Mouse (Mus musculus) MEL (cell line): Measurements from ENCODE around the gene Erc2.

Source experiments
- ELF1 ChIP-seq: IDR thresholded peaks from 2 replicates; pipeline ENCODE4 v1.6.1; 2014; ENCODE audit warnings: low read depth, mild to moderate bottlenecking, inconsistent platforms, low read length, improper control_type of control experiment, moderate library complexity
- MXI1 ChIP-seq: IDR thresholded peaks from 2 replicates; pipeline ENCODE4 v1.6.1; 2011; ENCODE audit warnings: mild to moderate bottlenecking, low read depth, low read length, improper control_type of control experiment
- NELFE ChIP-seq: IDR thresholded peaks from 2 replicates; pipeline ENCODE4 v1.6.1; 2011; ENCODE audit warnings: low read depth, low read length, improper control_type of control experiment
- RAD21 ChIP-seq: IDR thresholded peaks from 2 replicates; pipeline ENCODE4 v1.6.1; 2011; ENCODE audit warnings: mild to moderate bottlenecking, low read depth, low read length, improper control_type of control experiment
- TCF12 ChIP-seq: IDR thresholded peaks from 2 replicates; pipeline ENCODE4 v1.6.1; 2014; ENCODE audit warnings: low read depth, mild to moderate bottlenecking, inconsistent platforms, low read length, improper control_type of control experiment, moderate library complexity
- ZC3H11A ChIP-seq: IDR thresholded peaks from 2 replicates; pipeline ENCODE4 v1.6.1; 2012; ENCODE audit warnings: low read depth, mild to moderate bottlenecking, inconsistent platforms, low read length, improper control_type of control experiment

DNA sequence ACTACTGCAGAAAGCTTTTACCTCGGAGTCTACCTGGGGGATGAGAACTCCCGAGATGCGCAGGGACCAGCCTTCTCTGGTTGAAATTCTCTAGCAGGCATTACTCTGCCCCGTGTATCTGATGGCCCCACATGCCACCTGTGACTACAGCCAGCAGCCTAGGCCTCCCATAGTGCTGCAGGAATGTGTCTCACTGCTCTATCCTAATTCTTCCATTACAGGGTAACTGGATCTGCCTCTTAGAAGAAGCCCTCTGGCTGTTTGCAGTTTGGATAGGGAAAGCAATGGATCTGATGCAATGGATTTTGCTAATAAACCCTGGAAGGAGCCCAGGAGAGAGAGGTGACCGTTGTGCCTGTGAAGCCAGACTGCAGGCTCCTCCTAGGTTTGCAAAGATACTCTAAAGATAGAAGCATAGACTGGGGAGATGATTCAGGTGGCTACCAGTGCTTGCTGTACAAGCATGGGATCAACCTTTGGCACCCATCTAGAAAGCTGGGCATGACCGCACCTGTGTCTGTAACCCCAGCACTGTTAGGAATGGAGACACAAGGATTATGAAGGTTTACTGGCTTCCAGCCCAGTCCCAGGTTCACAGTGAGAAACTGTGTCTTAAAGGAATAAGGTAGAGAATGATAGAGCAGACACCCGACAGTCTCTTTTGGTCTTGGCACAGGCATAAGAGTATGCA, 821.2 kb downstream of the Erc2 start:
- no peak for TF ChIP-seq ZC3H11A
- TF ChIP-seq ELF1 = no peak
- TF ChIP-seq NELFE = no peak
- TF ChIP-seq TCF12 = no peak
- no peak for TF ChIP-seq MXI1
- TF ChIP-seq RAD21 = no peak
